Mouse (Mus musculus) kidney, postnatal 0 days (tissue): ENCODE measurements at regions not wholly inside any gene's neighbourhood (a gene's known extent, or its start where the extent isn't known, plus 50 kb on each side); places are given as distances from the start of the nearest gene placed in this dataset.
"Not testable (repeated sequence)": the region's sequence is repeated elsewhere in the genome, so short reads cannot be mapped to it uniquely, and the experiment has no call there.

ENCODE experiments used
- ATAC-seq: fragments of 200-750 bp; cut with Nextera tagmentation; replicated peaks from 2 replicates; pipeline ENCODE4 v1.8.0; 2017; ENCODE audit warnings: low read depth, moderate number of reproducible peaks, moderate TSS enrichment, moderate library complexity; ENCODE audit not compliant: low FRiP score
- DNase-seq: peaks from one replicate; pipeline ENCODE4 v3.0.0-alpha.2; 2016; ENCODE audit warnings: low spot score
- H3K27ac ChIP-seq: fragments of 300-500 bp; sonication (generic); 2 replicates; pipeline ENCODE4 v1.5.1; 2014; ENCODE audit warnings: mild to moderate bottlenecking
- H3K27me3 ChIP-seq: fragments of 300-500 bp; sonication (generic); 2 replicates; pipeline ENCODE4 v1.6.1; 2014; ENCODE audit warnings: low read length, mixed read lengths; ENCODE audit not compliant: insufficient read depth
- H3K36me3 ChIP-seq: fragments of 300-500 bp; sonication (generic); 2 replicates; pipeline ENCODE4 v1.6.1; 2014; ENCODE audit warnings: low read length, mixed read lengths; ENCODE audit not compliant: insufficient read depth
- H3K4me1 ChIP-seq: fragments of 300-500 bp; sonication (generic); replicated peaks from 2 replicates; pipeline ENCODE4 v1.6.1; 2014; ENCODE audit warnings: antibody characterized with exemption, low read length, mixed read lengths; ENCODE audit not compliant: insufficient read depth
- H3K4me2 ChIP-seq: fragments of 300-500 bp; sonication (generic); 2 replicates; pipeline ENCODE4 v1.6.1; 2014; ENCODE audit warnings: mild to moderate bottlenecking, low read length, moderate library complexity, mixed read lengths
- H3K4me3 ChIP-seq: fragments of 300-500 bp; sonication (generic); replicated peaks from 2 replicates; pipeline ENCODE4 v1.5.1; 2014; ENCODE audit warnings: low read depth, low read length
- H3K9ac ChIP-seq: fragments of 300-500 bp; sonication (generic); 2 replicates; pipeline ENCODE4 v1.6.1; 2014; ENCODE audit warnings: low read depth, low read length
- H3K9me3 ChIP-seq: fragments of 300-500 bp; sonication (generic); replicated peaks from 2 replicates; pipeline ENCODE4 v1.6.1; 2016; ENCODE audit warnings: low read length, inconsistent platforms, mixed read lengths
- CTCF ChIP-seq: IDR thresholded peaks from 2 replicates; pipeline ENCODE4 v1.5.1; 2016; ENCODE audit warnings: antibody characterized with exemption, low read depth, mild to moderate bottlenecking, moderate library complexity
- WGBS: fragments of 180-500 bp; shearing (Covaris S2); extraction: QIAGEN DNeasy Blood & Tissue Kit; methylation state at CpG from one replicate; pipeline ENCODE4 v1.1.7; 2014; 5-methylcytosine and 5-hydroxymethylcytosine counted together

DNA sequence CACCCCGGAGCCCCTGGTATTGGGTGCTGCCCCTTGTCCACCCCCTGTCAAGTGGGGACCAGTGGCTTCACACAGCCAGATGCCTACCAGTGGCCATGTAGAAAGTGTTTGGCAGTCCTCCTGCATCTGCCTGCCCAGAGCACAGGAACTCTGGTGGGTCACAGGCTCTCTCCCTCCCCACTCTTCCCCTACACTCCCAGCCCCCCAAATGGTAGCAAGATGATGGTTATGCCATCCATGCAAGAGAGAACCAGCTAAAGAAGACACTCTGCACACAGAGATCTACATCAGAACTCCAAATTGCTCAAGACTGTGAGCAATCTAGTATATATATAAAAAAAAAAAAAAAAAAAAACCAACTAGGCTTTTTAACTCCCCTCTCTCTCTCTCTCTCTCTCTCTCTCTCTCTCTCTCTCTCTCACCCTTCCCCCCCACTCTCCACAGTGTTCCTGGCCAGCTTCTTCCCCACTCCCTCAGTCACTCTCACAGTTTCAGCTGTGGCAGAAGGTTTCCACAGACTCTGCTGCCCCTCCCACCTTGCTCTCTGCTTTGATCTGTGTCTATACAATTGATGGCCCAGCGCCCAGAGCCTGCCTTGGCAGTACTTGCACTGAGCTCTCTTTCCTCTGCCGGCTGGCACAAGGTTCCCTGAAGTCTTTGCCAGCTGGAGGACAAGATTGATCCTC, 245.4 kb upstream of the 1700008P02Rik start:
- H3K9ac ChIP-seq, result no peak overlapping the region
- no peak for DNase-seq
- TF ChIP-seq CTCF, result no peak
- no peaks in the 10 kb centered on the region for H3K4me1 ChIP-seq
- no peaks in the 10 kb centered on the region for H3K9me3 ChIP-seq
- ATAC-seq, result no peak
- H3K4me2 ChIP-seq, result no peak overlapping the region
- no peaks in the 10 kb centered on the region for H3K27me3 ChIP-seq
- no peak overlapping the region for H3K4me3 ChIP-seq
- H3K36me3 ChIP-seq, result no peaks in the 10 kb centered on the region
- H3K27ac ChIP-seq, result no peak overlapping the region
- 55% methylated on average over 3 of the region's 3 CpGs for WGBS

DNA sequence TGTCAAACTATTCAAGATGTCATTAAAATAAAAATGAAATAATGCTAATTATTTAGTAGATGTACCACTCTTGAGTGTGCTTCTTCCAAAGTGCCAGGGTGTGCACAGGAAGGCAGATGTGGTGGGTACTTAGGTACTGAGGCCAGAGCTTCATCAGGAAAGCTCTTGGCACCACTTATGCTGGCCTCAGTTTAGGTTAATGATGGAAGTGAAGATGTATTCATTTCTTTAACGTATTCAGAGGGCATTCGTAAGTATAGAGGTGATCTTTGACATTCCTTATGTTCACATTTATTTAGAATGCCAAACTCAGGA, 239.6 kb upstream of the 1700008P02Rik start:
- H3K4me1 ChIP-seq, result no peaks in the 10 kb centered on the region

DNA sequence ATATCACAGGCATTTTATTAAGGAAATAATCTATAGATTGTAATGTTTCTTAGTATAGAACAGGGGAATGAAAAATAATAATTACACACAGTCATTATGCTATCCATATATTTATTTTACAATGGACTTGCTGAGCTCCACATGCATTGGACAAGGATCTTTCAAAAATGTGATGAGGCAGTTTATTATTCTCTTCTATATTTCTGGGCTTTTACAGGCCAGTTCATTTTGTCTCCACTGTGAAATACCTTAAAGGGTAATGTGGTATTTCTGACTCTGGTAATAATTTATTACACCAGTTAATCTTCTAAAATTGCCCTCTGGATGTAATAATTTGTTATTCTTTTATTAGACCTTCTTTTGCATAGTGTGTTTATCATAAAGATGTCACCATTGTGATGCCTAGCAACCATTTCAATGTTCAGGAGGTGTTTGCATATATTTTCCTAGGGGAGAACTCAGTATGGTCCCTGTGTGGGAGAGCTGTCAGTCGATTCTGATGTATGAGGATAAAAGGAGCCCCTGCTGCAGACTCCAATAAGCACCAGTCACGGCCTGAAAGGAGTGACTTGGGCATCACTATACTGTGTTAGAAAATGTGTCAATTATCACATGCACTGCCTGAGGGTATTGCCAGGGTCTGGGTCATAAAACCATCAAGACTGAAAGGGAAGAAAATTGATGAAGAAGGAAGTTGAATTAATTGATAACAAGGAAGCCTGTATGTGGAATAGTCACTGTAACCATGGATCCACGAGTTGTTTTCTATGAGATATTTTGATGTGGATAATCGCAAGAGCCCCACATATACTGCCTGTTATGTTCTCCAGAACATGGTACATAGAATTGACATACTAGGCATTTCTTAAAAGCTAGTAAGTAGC, 239.0 kb upstream of the 1700008P02Rik start:
- TF ChIP-seq CTCF, result no peak
- Histone ChIP-seq H3K4me1 (no peaks in the 10 kb centered on the region), H3K27me3 (no peaks in the 10 kb centered on the region), H3K4me3 (no peak overlapping the region), H3K9ac (no peak overlapping the region), H3K9me3 (no peaks in the 10 kb centered on the region), H3K36me3 (no peaks in the 10 kb centered on the region), H3K27ac (no peak overlapping the region), H3K4me2 (no peak overlapping the region)
- ATAC-seq, result no peak
- 47% methylated on average over 4 of the region's 4 CpGs for WGBS
- no peak for DNase-seq

More for the DNA sequence above, 239.6 kb upstream of the 1700008P02Rik start:
- H3K9me3 ChIP-seq, result no peaks in the 10 kb centered on the region
- WGBS, result 82% methylated on average over 2 of the region's 2 CpGs
- no peak overlapping the region for H3K4me3 ChIP-seq
- DNase-seq (no peak), ATAC-seq (no peak)
- H3K9ac ChIP-seq, result no peak overlapping the region
- H3K36me3 ChIP-seq, result no peaks in the 10 kb centered on the region
- no peak for TF ChIP-seq CTCF
- no peak overlapping the region for H3K27ac ChIP-seq
- H3K4me2 ChIP-seq, result no peak overlapping the region
- H3K27me3 ChIP-seq, result no peaks in the 10 kb centered on the region

DNA sequence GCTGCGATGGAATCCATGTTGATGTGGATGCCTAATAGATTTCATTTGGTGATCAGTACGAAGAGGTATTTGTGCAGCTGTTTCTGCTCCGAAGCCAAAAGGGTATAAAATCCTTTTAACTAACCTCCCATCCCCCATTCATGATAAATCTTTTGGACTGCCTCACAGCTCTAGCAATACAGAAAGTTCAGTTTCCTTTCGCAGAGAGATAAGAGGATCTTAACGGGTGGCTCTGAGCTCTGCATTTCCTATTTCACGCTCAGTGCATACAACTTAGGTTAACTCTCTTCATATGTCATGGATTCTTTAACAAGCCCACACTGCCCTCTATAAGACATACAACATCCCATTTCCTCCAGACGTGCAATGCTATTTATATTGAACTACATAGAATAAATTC, 199.1 kb upstream of the 1700008P02Rik start:
- Histone ChIP-seq H3K9me3 (no peaks in the 10 kb centered on the region), H3K27ac (no peak overlapping the region), H3K4me2 (no peak overlapping the region), H3K4me3 (no peak overlapping the region), H3K4me1 (no peaks in the 10 kb centered on the region), H3K9ac (no peak overlapping the region), H3K36me3 (no peaks in the 10 kb centered on the region), H3K27me3 (no peaks in the 10 kb centered on the region)
- ATAC-seq (no peak), DNase-seq (peak; percentile 17)
- WGBS, result 29% methylated on average over 7 of the region's 7 CpGs
- TF ChIP-seq CTCF, result no peak

DNA sequence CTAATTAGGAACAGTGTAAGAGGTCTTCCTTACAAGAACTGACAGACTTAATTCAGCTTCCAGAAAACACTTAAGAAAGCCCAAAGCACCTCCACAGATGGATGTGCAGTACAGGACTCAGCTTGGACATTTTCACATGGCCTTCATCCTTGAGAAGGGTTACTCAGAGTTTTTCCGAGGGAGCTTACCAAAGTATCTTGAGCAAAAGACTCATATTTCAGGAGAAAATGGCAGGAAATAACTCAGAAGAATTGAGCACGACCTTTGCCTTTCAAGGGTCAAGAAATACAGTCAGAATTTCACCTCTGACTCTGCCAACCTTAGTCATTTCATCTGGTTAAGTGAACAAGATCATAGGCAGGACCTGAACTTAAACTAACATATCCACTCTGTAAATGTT, 192.1 kb upstream of the 1700008P02Rik start:
- Histone ChIP-seq H3K4me1 (no peaks in the 10 kb centered on the region), H3K4me2 (no peak overlapping the region), H3K9me3 (no peaks in the 10 kb centered on the region), H3K4me3 (no peak overlapping the region), H3K27ac (no peak overlapping the region), H3K9ac (no peak overlapping the region), H3K36me3 (no peaks in the 10 kb centered on the region), H3K27me3 (no peaks in the 10 kb centered on the region)
- no peak for ATAC-seq
- DNase-seq, result no peak
- WGBS, result 14% methylated on average over 2 of the region's 2 CpGs
- no peak for TF ChIP-seq CTCF

DNA sequence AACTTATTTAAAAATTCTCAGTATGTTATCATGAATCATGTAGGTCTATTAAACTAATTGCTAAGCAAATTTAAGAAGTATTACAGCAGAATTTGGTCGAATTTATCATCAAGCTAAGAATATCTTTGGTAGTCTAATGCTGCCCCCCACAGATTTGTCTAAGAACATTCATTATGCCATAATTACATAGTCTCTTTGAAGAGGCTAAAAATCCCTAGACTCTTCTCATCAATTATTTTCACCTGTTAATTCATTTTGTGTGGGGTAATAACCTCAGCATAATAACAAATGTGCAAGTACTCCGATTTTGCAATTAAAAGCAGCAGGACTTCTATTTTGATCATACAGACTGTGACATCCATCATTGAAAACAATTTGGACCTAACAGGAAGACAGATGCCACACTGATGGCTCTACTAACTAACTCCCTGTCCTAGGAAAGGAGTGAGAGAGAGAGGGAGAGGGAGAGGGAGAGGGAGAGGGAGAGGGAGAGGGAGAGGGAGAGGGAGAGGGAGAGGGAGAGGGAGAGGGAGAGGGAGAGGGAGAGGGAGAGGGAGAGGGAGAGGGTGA, 189.2 kb upstream of the 1700008P02Rik start:
- H3K4me2 ChIP-seq, result no peak overlapping the region
- H3K27me3 ChIP-seq, result no peaks in the 10 kb centered on the region
- DNase-seq (no peak), ATAC-seq (no peak)
- no peaks in the 10 kb centered on the region for H3K4me1 ChIP-seq
- no peak overlapping the region for H3K27ac ChIP-seq
- no peak overlapping the region for H3K9ac ChIP-seq
- 55% methylated on average over 2 of the region's 2 CpGs for WGBS
- H3K36me3 ChIP-seq, result no peaks in the 10 kb centered on the region
- 0 out of 2 replicates have a peak, but pooled peaks have one; percentile 23 for TF ChIP-seq CTCF
- no peak overlapping the region for H3K4me3 ChIP-seq
- no peaks in the 10 kb centered on the region for H3K9me3 ChIP-seq

DNA sequence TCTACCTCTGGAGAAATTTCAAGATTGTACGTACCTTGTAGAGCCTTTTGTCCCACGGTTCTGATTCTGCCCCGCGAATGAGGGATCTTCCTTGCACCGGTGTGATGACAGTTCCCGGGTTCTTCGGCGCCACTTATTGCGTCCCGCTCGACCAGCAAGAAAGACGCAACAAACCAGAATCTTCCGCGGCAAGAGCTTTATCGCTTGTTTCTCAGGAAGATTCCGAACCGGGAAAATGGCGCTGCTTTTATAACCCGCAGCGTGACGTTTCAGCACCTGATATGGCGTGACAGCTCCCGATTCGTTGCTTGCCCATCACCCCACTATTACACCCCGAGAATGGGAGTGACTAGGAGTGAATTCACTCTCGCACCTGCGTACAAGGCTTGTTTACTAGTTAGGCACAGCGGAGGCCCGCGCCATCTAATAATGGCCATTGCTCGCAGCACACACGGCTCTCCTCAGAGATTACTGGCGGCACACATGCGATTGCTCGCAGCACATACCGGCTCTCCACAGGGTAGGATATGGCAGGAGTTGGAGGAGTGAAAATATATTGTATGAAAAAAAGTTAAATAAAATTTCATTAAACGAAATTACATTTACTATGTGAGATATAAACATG, 180.0 kb upstream of the 1700008P02Rik start:
- H3K4me3 ChIP-seq, DNase-seq, H3K4me1 ChIP-seq, H3K9me3 ChIP-seq, H3K27ac ChIP-seq, H3K36me3 ChIP-seq, H3K9ac ChIP-seq, H3K27me3 ChIP-seq, H3K4me2 ChIP-seq, ATAC-seq: not testable (repeated sequence)
- 94% methylated on average over 33 of the region's 37 CpGs for WGBS
